Mouse (Mus musculus) neural tube, embryonic 13.5 days (tissue): Measurements from ENCODE around the gene Ezh1. TPM values are rescaled to one million over a fixed set of nuclear protein-coding genes. Genes with fewer than 3 reads are reported as not detected.

Source experiments
- ATAC-seq: fragments of 200-750 bp; cut with Nextera tagmentation; 2 replicates; pipeline ENCODE4 v1.8.0; 2017; ENCODE audit warnings: low read depth, mild to moderate bottlenecking, moderate TSS enrichment, moderate library complexity
- H3K27ac ChIP-seq: fragments of 300-500 bp; sonication (generic); replicated peaks from 2 replicates; pipeline ENCODE4 v1.5.1; 2015; ENCODE audit warnings: moderate library complexity, mild to moderate bottlenecking, inconsistent platforms
- H3K27me3 ChIP-seq: fragments of 300-500 bp; sonication (generic); 2 replicates; pipeline ENCODE4 v1.6.1; 2015; ENCODE audit warnings: mild to moderate bottlenecking, inconsistent platforms
- H3K36me3 ChIP-seq: fragments of 300-500 bp; sonication (generic); 2 replicates; pipeline ENCODE4 v1.6.1; 2015; ENCODE audit warnings: mild to moderate bottlenecking, inconsistent platforms
- H3K4me1 ChIP-seq: fragments of 300-500 bp; sonication (generic); replicated peaks from 2 replicates; pipeline ENCODE4 v1.6.1; 2015; ENCODE audit warnings: inconsistent platforms
- H3K4me2 ChIP-seq: fragments of 300-500 bp; sonication (generic); 2 replicates; pipeline ENCODE4 v1.6.1; 2015; ENCODE audit warnings: inconsistent platforms, mild to moderate bottlenecking, moderate library complexity
- H3K4me3 ChIP-seq: fragments of 300-500 bp; sonication (generic); 2 replicates; pipeline ENCODE4 v1.5.1; 2015; ENCODE audit warnings: mild to moderate bottlenecking, inconsistent platforms
- H3K9ac ChIP-seq: fragments of 300-500 bp; sonication (generic); 2 replicates; pipeline ENCODE4 v1.6.1; 2015; ENCODE audit warnings: moderate library complexity, mild to moderate bottlenecking, inconsistent platforms
- H3K9me3 ChIP-seq: fragments of 300-500 bp; sonication (generic); 2 replicates; pipeline ENCODE4 v1.6.1; 2016; ENCODE audit warnings: inconsistent platforms
- WGBS: fragments of 180-500 bp; shearing (Covaris S2); methylation state at CpG from one replicate; pipeline ENCODE4 v1.1.7; 2015; 5-methylcytosine and 5-hydroxymethylcytosine counted together
- polyA plus RNA-seq: library from polyadenylated mRNA; unstranded; fragments of >200 nt; fragmentation: Nextera tagmentation; extraction: Ambion mirVana; gene quantifications from 2 replicates; pipeline ENCODE4 v1.2.1, GENCODE M21; 2015

Gene Ezh1
- polyA plus RNA-seq, 1 experiment from 2014 or later = 15.4 TPM

GRCm38 (mm10) chr11:101185441-101185840 is 40.8 kb downstream of the Ezh1 start:
- Histone ChIP-seq H3K27ac (no peak overlapping the region), H3K27me3 (peaks cover 9% of the 10 kb centered on the region), H3K9me3 (no peaks in the 10 kb centered on the region), H3K9ac (no peak overlapping the region), H3K4me3 (no peak overlapping the region), H3K36me3 (peaks cover 10% of the 10 kb centered on the region), H3K4me1 (peaks cover 23% of the 10 kb centered on the region), H3K4me2 (no peak overlapping the region)
- ATAC-seq = no peak
- WGBS = 93% methylated on average over 4 of the region's 4 CpGs

- Histone ChIP-seq H3K27ac (no peak overlapping the region), H3K9ac (no peak overlapping the region), H3K4me1 (peaks cover 18% of the 10 kb centered on the region), H3K9me3 (no peaks in the 10 kb centered on the region), H3K4me2 (no peak overlapping the region), H3K27me3 (peaks cover 9% of the 10 kb centered on the region), H3K4me3 (no peak overlapping the region), H3K36me3 (peaks cover 10% of the 10 kb centered on the region)
- 88% methylated on average over 12 of the region's 12 CpGs for WGBS
- no peak for ATAC-seq
Observed at GRCm38 (mm10) chr11:101184984-101185383, 41.3 kb downstream of the Ezh1 start.

- ATAC-seq = no peak
- 0 out of 2 replicates have a peak overlapping the region, but pooled peaks have one; percentile 45 for H3K9ac ChIP-seq
- H3K9me3 ChIP-seq = no peaks in the 10 kb centered on the region
- no peak overlapping the region for H3K4me2 ChIP-seq
- H3K36me3 ChIP-seq = peaks cover 10% of the 10 kb centered on the region
- peaks cover 27% of the 10 kb centered on the region for H3K27me3 ChIP-seq
- H3K27ac ChIP-seq = no peak overlapping the region
- H3K4me1 ChIP-seq = peaks cover 6% of the 10 kb centered on the region; the same call in 1 of the 2 replicates
- WGBS = 76% methylated on average over 14 of the region's 14 CpGs
- no peak overlapping the region for H3K4me3 ChIP-seq
Observed at GRCm38 (mm10) chr11:101182771-101183517, 43.3 kb downstream of the Ezh1 start.

- Histone ChIP-seq H3K36me3 (peaks cover 8% of the 10 kb centered on the region), H3K9me3 (no peaks in the 10 kb centered on the region), H3K4me1 (peaks cover 16% of the 10 kb centered on the region), H3K27ac (no peak overlapping the region), H3K4me3 (no peak overlapping the region), H3K9ac (no peak overlapping the region), H3K4me2 (no peak overlapping the region), H3K27me3 (peaks cover 37% of the 10 kb centered on the region)
- ATAC-seq = no peak
- 91% methylated on average over 11 of the region's 11 CpGs for WGBS
Observed at GRCm38 (mm10) chr11:101181961-101182360, 44.3 kb downstream of the Ezh1 start.

GRCm38 (mm10) chr11:101180846-101181740 is 45.2 kb downstream of the Ezh1 start:
- no peak overlapping the region for H3K4me3 ChIP-seq
- H3K9ac ChIP-seq = no peak overlapping the region
- WGBS = 42% methylated on average over 10 of the region's 10 CpGs
- ATAC-seq = no peak
- H3K36me3 ChIP-seq = no peaks in the 10 kb centered on the region; the same call in 1 of the 2 replicates
- no peak overlapping the region for H3K4me2 ChIP-seq
- peaks cover 44% of the 10 kb centered on the region for H3K27me3 ChIP-seq
- H3K4me1 ChIP-seq = peaks cover 25% of the 10 kb centered on the region
- no peaks in the 10 kb centered on the region for H3K9me3 ChIP-seq
- no peak overlapping the region for H3K27ac ChIP-seq

- Histone ChIP-seq H3K27ac (no peak overlapping the region), H3K36me3 (no peaks in the 10 kb centered on the region), H3K4me2 (no peak overlapping the region), H3K9me3 (no peaks in the 10 kb centered on the region), H3K4me3 (no peak overlapping the region), H3K9ac (no peak overlapping the region), H3K27me3 (peaks cover 50% of the 10 kb centered on the region), H3K4me1 (peaks cover 31% of the 10 kb centered on the region)
- 67% methylated on average over 17 of the region's 17 CpGs for WGBS
- no peak for ATAC-seq
Observed at GRCm38 (mm10) chr11:101180261-101180660, 46.0 kb downstream of the Ezh1 start.

- H3K9me3 ChIP-seq = no peaks in the 10 kb centered on the region
- H3K9ac ChIP-seq = no peak overlapping the region
- no peak for ATAC-seq
- H3K4me3 ChIP-seq = no peak overlapping the region
- no peak overlapping the region for H3K27ac ChIP-seq
- peaks cover 59% of the 10 kb centered on the region for H3K27me3 ChIP-seq
- no peak overlapping the region for H3K4me2 ChIP-seq
- no peaks in the 10 kb centered on the region for H3K36me3 ChIP-seq
- H3K4me1 ChIP-seq = peaks cover 41% of the 10 kb centered on the region
- 80% methylated on average over 15 of the region's 15 CpGs for WGBS
Observed at GRCm38 (mm10) chr11:101179306-101179705, 47.0 kb downstream of the Ezh1 start.

- peaks cover 50% of the 10 kb centered on the region for H3K4me1 ChIP-seq
- H3K9ac ChIP-seq = no peak overlapping the region
- H3K36me3 ChIP-seq = no peaks in the 10 kb centered on the region
- no peak overlapping the region for H3K27ac ChIP-seq
- peak overlapping the region; percentile 39; the same call in 1 of the 2 replicates for H3K4me3 ChIP-seq
- no peaks in the 10 kb centered on the region for H3K9me3 ChIP-seq
- no peak for ATAC-seq
- peaks cover 61% of the 10 kb centered on the region for H3K27me3 ChIP-seq
- 51% methylated on average over 36 of the region's 36 CpGs for WGBS
- peak overlapping the region; percentile 66 for H3K4me2 ChIP-seq
Observed at GRCm38 (mm10) chr11:101178061-101179058, 47.9 kb downstream of the Ezh1 start.

GRCm38 (mm10) chr11:101176933-101177773 is 49.1 kb downstream of the Ezh1 start:
- Histone ChIP-seq H3K36me3 (no peaks in the 10 kb centered on the region), H3K9ac (peak overlapping the region; percentile 76), H3K4me2 (peak overlapping the region; percentile 66), H3K27me3 (peaks cover 58% of the 10 kb centered on the region), H3K4me3 (peak overlapping the region; percentile 39), H3K4me1 (peaks cover 62% of the 10 kb centered on the region), H3K27ac (no peak overlapping the region), H3K9me3 (no peaks in the 10 kb centered on the region)
- 29% methylated on average over 22 of the region's 22 CpGs for WGBS
- no peak for ATAC-seq

- peak overlapping the region; percentile 70 for H3K27ac ChIP-seq
- H3K9me3 ChIP-seq = no peaks in the 10 kb centered on the region
- peak overlapping the region; percentile 76 for H3K9ac ChIP-seq
- H3K4me2 ChIP-seq = peak overlapping the region; percentile 66
- H3K4me3 ChIP-seq = peak overlapping the region; percentile 39
- peaks cover 69% of the 10 kb centered on the region for H3K4me1 ChIP-seq
- under 1% methylated on average over 25 of the region's 25 CpGs for WGBS
- H3K36me3 ChIP-seq = no peaks in the 10 kb centered on the region
- ATAC-seq = peak; percentile 1; the same call in 1 of the 2 replicates
- peaks cover 57% of the 10 kb centered on the region for H3K27me3 ChIP-seq
Observed at GRCm38 (mm10) chr11:101176117-101176691, 50.1 kb downstream of the Ezh1 start.
